Mouse (Mus musculus) neural tube, embryonic 14.5 days (tissue): ENCODE data around the gene Bbs9. TPM values are rescaled to one million over a fixed set of nuclear protein-coding genes. Genes with fewer than 3 reads are reported as not detected.

Experiments
- ATAC-seq: fragments of 200-750 bp; cut with Nextera tagmentation; 2 replicates; pipeline ENCODE4 v1.8.0; 2017; ENCODE audit warnings: low read depth, mild to moderate bottlenecking, moderate TSS enrichment, moderate library complexity
- H3K27ac ChIP-seq: fragments of 300-500 bp; sonication (generic); 2 replicates; pipeline ENCODE4 v1.5.1; 2014; ENCODE audit warnings: low read depth, mild to moderate bottlenecking, control low read depth, low read length, moderate library complexity, mixed read lengths
- H3K27me3 ChIP-seq: fragments of 300-500 bp; sonication (generic); 2 replicates; pipeline ENCODE4 v1.6.1; 2014; ENCODE audit warnings: low read length; ENCODE audit not compliant: control insufficient read depth, insufficient read depth
- H3K36me3 ChIP-seq: fragments of 300-500 bp; sonication (generic); 2 replicates; pipeline ENCODE4 v1.6.1; 2014; ENCODE audit warnings: low read length, mixed read lengths; ENCODE audit not compliant: control insufficient read depth, insufficient read depth
- H3K4me1 ChIP-seq: fragments of 300-500 bp; sonication (generic); 2 replicates; pipeline ENCODE4 v1.6.1; 2014; ENCODE audit warnings: low read length; ENCODE audit not compliant: control insufficient read depth, insufficient read depth
- H3K4me2 ChIP-seq: fragments of 300-500 bp; sonication (generic); 2 replicates; pipeline ENCODE4 v1.6.1; 2014; ENCODE audit warnings: mild to moderate bottlenecking, low read depth, low read length, control low read depth
- H3K4me3 ChIP-seq: fragments of 300-500 bp; sonication (generic); 2 replicates; pipeline ENCODE4 v1.5.1; 2014; ENCODE audit warnings: low read depth, low read length, control low read depth, mixed read lengths
- H3K9ac ChIP-seq: fragments of 300-500 bp; sonication (generic); replicated peaks from 2 replicates; pipeline ENCODE4 v1.6.1; 2014; ENCODE audit warnings: low read depth, mild to moderate bottlenecking, control low read depth, low read length, mixed read lengths
- H3K9me3 ChIP-seq: fragments of 300-500 bp; sonication (generic); 2 replicates; pipeline ENCODE4 v1.6.1; 2016; ENCODE audit warnings: low read length; ENCODE audit not compliant: control insufficient read depth
- WGBS: fragments of 180-500 bp; shearing (Covaris S2); extraction: QIAGEN DNeasy Blood & Tissue Kit; methylation state at CpG from one replicate; pipeline ENCODE4 v1.1.7; 2014; 5-methylcytosine and 5-hydroxymethylcytosine counted together
- polyA plus RNA-seq: library from polyadenylated mRNA; unstranded; fragments of >200 nt; fragmentation: Nextera tagmentation; extraction: Ambion mirVana; gene quantifications from 2 replicates; pipeline ENCODE4 v1.2.1, GENCODE M21; 2014

Gene Bbs9
- polyA plus RNA-seq, 1 experiment from 2014 or later = 19.1 TPM

- H3K4me3 ChIP-seq = no peak overlapping the region
- no peak overlapping the region for H3K9ac ChIP-seq
- 91% methylated on average over 8 of the region's 8 CpGs for WGBS
- ATAC-seq = no peak
- no peaks in the 10 kb centered on the region for H3K9me3 ChIP-seq
- no peaks in the 10 kb centered on the region for H3K4me1 ChIP-seq
- no peak overlapping the region for H3K4me2 ChIP-seq
- no peaks in the 10 kb centered on the region for H3K27me3 ChIP-seq
- no peak overlapping the region for H3K27ac ChIP-seq
- H3K36me3 ChIP-seq = no peaks in the 10 kb centered on the region
Measured at GRCm38 (mm10) chr9:22810454-22810853, 334.9 kb downstream of the Bbs9 start.

- 91% methylated on average over 2 of the region's 2 CpGs for WGBS
- Histone ChIP-seq H3K4me2 (no peak overlapping the region), H3K27me3 (no peaks in the 10 kb centered on the region), H3K4me1 (no peaks in the 10 kb centered on the region), H3K9ac (no peak overlapping the region), H3K9me3 (no peaks in the 10 kb centered on the region), H3K4me3 (no peak overlapping the region), H3K36me3 (no peaks in the 10 kb centered on the region), H3K27ac (no peak overlapping the region)
- ATAC-seq = no peak
Measured at GRCm38 (mm10) chr9:22811931-22812330, 336.4 kb downstream of the Bbs9 start.

- peak overlapping the region; percentile 34 for H3K27ac ChIP-seq
- no peaks in the 10 kb centered on the region for H3K9me3 ChIP-seq
- no peaks in the 10 kb centered on the region for H3K27me3 ChIP-seq
- ATAC-seq = peak; percentile 56; the same call in 1 of the 2 replicates
- 61% methylated on average over 9 of the region's 9 CpGs for WGBS
- H3K4me1 ChIP-seq = no peaks in the 10 kb centered on the region
- H3K9ac ChIP-seq = no peak overlapping the region
- H3K4me3 ChIP-seq = no peak overlapping the region
- H3K36me3 ChIP-seq = no peaks in the 10 kb centered on the region
- H3K4me2 ChIP-seq = no peak overlapping the region
Measured at GRCm38 (mm10) chr9:22814407-22815092, 339.0 kb downstream of the Bbs9 start.

- no peaks in the 10 kb centered on the region for H3K9me3 ChIP-seq
- H3K27me3 ChIP-seq = no peaks in the 10 kb centered on the region
- H3K4me1 ChIP-seq = no peaks in the 10 kb centered on the region
- ATAC-seq = peak; percentile 41; the same call in 1 of the 2 replicates
- H3K4me2 ChIP-seq = no peak overlapping the region
- peak overlapping the region; percentile 34 for H3K27ac ChIP-seq
- WGBS = 55% methylated on average over 7 of the region's 7 CpGs
- H3K36me3 ChIP-seq = no peaks in the 10 kb centered on the region
- H3K4me3 ChIP-seq = no peak overlapping the region
- no peak overlapping the region for H3K9ac ChIP-seq
Measured at GRCm38 (mm10) chr9:22815093-22815458, 339.6 kb downstream of the Bbs9 start.

- 91% methylated on average over 6 of the region's 6 CpGs for WGBS
- no peaks in the 10 kb centered on the region for H3K9me3 ChIP-seq
- H3K4me3 ChIP-seq = no peak overlapping the region
- no peaks in the 10 kb centered on the region for H3K4me1 ChIP-seq
- no peaks in the 10 kb centered on the region for H3K27me3 ChIP-seq
- no peak overlapping the region for H3K9ac ChIP-seq
- H3K4me2 ChIP-seq = no peak overlapping the region
- no peaks in the 10 kb centered on the region for H3K36me3 ChIP-seq
- no peak for ATAC-seq
- H3K27ac ChIP-seq = no peak overlapping the region
Measured at GRCm38 (mm10) chr9:22819539-22819938, 344.0 kb downstream of the Bbs9 start.

GRCm38 (mm10) chr9:22820646-22821185, 345.2 kb downstream of the Bbs9 start:
- Histone ChIP-seq H3K4me3 (no peak overlapping the region), H3K27me3 (no peaks in the 10 kb centered on the region), H3K4me2 (no peak overlapping the region), H3K36me3 (no peaks in the 10 kb centered on the region), H3K27ac (no peak overlapping the region), H3K9me3 (no peaks in the 10 kb centered on the region), H3K9ac (no peak overlapping the region), H3K4me1 (no peaks in the 10 kb centered on the region)
- 47% methylated on average over 6 of the region's 6 CpGs for WGBS
- no peak for ATAC-seq

- no peak overlapping the region for H3K27ac ChIP-seq
- no peak overlapping the region for H3K4me2 ChIP-seq
- ATAC-seq = no peak
- H3K4me3 ChIP-seq = no peak overlapping the region
- no peaks in the 10 kb centered on the region for H3K36me3 ChIP-seq
- peaks cover 5% of the 10 kb centered on the region; the same call in 1 of the 2 replicates for H3K4me1 ChIP-seq
- H3K9me3 ChIP-seq = no peaks in the 10 kb centered on the region
- 73% methylated on average over 5 of the region's 5 CpGs for WGBS
- no peaks in the 10 kb centered on the region for H3K27me3 ChIP-seq
- no peak overlapping the region for H3K9ac ChIP-seq
Measured at GRCm38 (mm10) chr9:22822770-22823169, 347.3 kb downstream of the Bbs9 start.

- H3K27me3 ChIP-seq = no peaks in the 10 kb centered on the region
- no peaks in the 10 kb centered on the region for H3K9me3 ChIP-seq
- no peak overlapping the region for H3K9ac ChIP-seq
- no peak overlapping the region for H3K27ac ChIP-seq
- WGBS = 79% methylated on average over 3 of the region's 3 CpGs
- H3K4me3 ChIP-seq = no peak overlapping the region
- no peak overlapping the region for H3K4me2 ChIP-seq
- H3K4me1 ChIP-seq = peaks cover 6% of the 10 kb centered on the region; the same call in 1 of the 2 replicates
- H3K36me3 ChIP-seq = no peaks in the 10 kb centered on the region
- no peak for ATAC-seq
Measured at GRCm38 (mm10) chr9:22823856-22824255, 348.3 kb downstream of the Bbs9 start.

GRCm38 (mm10) chr9:22824910-22825309, 349.4 kb downstream of the Bbs9 start:
- Histone ChIP-seq H3K9me3 (no peaks in the 10 kb centered on the region), H3K4me1 (peaks cover 12% of the 10 kb centered on the region; the same call in 1 of the 2 replicates), H3K27ac (no peak overlapping the region), H3K4me3 (no peak overlapping the region), H3K4me2 (no peak overlapping the region), H3K36me3 (no peaks in the 10 kb centered on the region), H3K9ac (no peak overlapping the region), H3K27me3 (no peaks in the 10 kb centered on the region)
- ATAC-seq = no peak
- 34% methylated on average over 8 of the region's 8 CpGs for WGBS
